15 mouse cellular contexts compared by ENCODE assay signal in genomic region chr3:59304944-59305343, GRCm38 (mm10). TPM values are rescaled to one million over a fixed set of nuclear protein-coding genes. Genes with fewer than 3 reads are reported as not detected.
"Had no signal": no experiment of that assay in that cellular context is flagged by ENCODE, and none has a peak within 500 bp of the region (broad histone marks: within the 10 kb centered on the region; RNA-seq: fewer than 3 reads in every experiment).

No protein-coding gene starts in this region.

- H3K9ac ChIP-seq: lung, embryonic 14.5 days; midbrain, embryonic 12.5 days; neural tube, embryonic 13.5 days; stomach, embryonic 15.5 days had no signal

- H3K27me3 ChIP-seq: midbrain, embryonic 12.5 days; neural tube, embryonic 13.5 days; stomach, embryonic 15.5 days had no signal

- ATAC-seq: midbrain, embryonic 16.5 days had no signal

- H3K9me3 ChIP-seq: midbrain, embryonic 10.5 days; midbrain, embryonic 12.5 days; neural tube, embryonic 13.5 days; stomach, embryonic 15.5 days had no signal

- H3K4me1 ChIP-seq: midbrain, embryonic 10.5 days; midbrain, embryonic 12.5 days; neural tube, embryonic 13.5 days; stomach, embryonic 15.5 days had no signal

- H3K4me3 ChIP-seq: midbrain, embryonic 10.5 days; midbrain, embryonic 12.5 days; myocyte; neural tube, embryonic 13.5 days; stomach, embryonic 15.5 days had no signal

- H3K4me2 ChIP-seq: lung, embryonic 14.5 days; midbrain, embryonic 12.5 days; neural tube, embryonic 13.5 days; stomach, embryonic 15.5 days had no signal

- H3K27ac ChIP-seq: midbrain, embryonic 10.5 days; midbrain, embryonic 12.5 days; neural tube, embryonic 13.5 days; stomach, embryonic 15.5 days; stomach, postnatal 0 days had no signal

- DNase-seq: lung, adult 18-20 months; lung, embryonic 14.5 days; lung, postnatal 4 days; midbrain, embryonic 14.5 days; right cerebral cortex, postnatal 14 days; thymus, adult 2 months; thymus, postnatal 25 days; thymus, postnatal 4 days had no signal

- H3K36me3 ChIP-seq: midbrain, embryonic 10.5 days; midbrain, embryonic 12.5 days; neural tube, embryonic 13.5 days; stomach, embryonic 15.5 days had no signal

RNA-seq across cellular contexts. Expression of gene P2ry12, which starts 42.3 kb away (rescaled TPM):
- polyA plus RNA-seq: myocyte had no signal
